Mouse (Mus musculus): Measurements from ENCODE around the gene Dlx2.
A peak's percentile ranks its signal among the peaks of the same experiment; 100 is the strongest.

Gene Dlx2

DNA sequence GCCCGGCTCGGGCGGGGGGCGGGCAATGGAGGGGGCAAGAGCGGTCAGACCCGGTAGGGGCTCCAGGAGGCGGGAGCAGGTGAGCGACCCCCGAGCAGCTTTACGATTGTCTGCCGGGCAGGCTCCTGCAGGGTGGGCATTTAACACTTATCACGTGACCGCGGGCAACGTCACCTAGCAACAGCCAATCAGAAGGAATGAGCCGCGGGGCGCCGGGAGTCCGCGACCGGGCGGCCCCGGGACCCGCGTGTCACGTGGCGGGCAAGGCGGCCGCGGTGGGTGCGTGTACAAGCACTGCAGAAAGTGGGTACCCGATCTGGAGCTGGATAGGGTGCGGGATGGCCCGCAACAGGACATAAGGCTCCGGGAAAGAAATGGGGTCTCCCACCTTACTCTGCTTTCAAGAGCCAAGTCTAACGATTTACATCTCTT, at the start of gene Dlx2:
Gene Dlx2, minus strand, starts transcription at position 115 of the 432 bp plus-strand sequence.
- DNase-seq (ENCODE audit: low spot score): no peak

DNA sequence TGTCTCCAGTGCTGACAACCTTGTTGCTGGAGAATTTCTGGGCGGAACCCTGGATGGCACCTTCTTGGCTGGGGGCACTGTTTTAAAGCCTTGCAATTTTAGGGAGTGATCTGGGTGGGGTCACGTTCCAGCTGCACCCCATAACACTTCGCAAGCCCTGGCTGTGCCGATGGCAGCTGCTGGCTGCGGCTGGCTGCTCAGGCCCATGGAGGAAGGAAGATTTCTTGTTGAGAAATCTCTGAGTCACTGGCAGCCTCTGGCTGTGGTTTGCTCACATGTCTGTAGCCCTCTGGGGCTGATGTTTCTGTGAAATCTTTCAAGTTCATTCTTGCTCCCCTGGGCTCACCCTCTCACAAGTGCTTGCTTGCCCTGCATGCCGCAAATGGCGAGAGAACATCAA, 47.9 kb upstream of the Dlx2 start:
- DNase-seq (ENCODE audit: low spot score): no peak

GRCm38 (mm10) chr2:71589114-71589513, 42.6 kb upstream of the Dlx2 start:
- DNase-seq (ENCODE audit: low spot score): no peak

DNA sequence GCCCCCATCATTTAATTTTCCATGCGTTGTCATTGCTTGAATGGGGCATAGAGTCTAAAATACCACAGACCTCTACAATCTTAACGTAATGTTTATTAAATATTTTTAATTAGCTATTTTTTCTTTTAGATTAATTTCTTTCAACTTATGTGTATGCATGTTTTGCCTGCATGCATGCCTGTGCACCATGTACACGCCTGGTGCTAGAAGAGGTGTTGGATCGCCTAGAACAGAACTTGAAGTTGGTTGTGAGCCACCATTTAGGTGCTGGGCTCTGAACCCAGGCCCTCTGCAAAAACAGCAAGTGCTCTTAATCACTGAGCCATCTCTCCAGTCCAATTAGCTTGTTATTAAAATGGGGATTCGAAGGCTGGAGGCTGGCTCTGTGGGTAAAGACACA, 34.9 kb upstream of the Dlx2 start:
- no peak for DNase-seq (ENCODE audit: low spot score)

DNA sequence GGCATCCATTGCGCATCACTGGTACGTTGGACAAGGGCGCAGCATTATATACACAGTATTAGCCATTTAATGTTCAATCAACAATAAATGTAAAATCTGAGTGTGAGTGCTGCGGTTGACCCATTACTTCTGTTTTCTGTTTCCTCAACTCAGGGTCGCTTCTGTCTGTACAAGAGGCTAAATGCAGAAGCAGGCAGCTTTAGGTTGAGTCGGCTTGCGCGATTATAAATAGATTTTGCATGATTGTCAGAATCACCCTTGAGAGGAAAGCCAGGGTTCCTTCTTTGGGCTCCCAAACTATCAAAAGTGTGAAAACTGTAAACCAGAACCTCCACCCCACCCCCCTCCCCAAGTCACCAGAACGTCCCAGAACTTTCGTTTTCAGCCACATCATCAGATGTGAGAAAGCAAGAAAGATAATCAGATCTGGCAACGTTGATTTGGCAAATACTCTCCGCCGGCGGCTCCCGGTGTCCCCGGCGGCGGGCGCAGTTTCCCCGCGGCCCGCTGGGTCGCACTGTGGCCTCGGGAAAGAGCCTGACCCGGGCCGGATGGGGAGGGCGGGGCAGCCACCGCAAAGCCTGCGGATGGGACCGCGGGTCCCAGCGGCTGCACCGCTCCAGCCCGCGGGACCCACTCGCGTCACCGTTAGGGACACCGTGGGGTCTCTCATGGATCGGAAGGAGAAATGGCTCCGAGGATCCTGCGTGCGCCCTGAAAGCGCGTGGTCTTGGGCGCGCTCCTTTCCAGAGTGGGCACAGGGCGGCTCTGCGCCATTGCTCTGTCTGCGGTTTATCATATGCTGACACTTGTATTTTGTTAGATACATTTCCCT, 34.3 kb upstream of the Dlx2 start:
- DNase-seq (ENCODE audit: low spot score): peak; percentile 60

DNA sequence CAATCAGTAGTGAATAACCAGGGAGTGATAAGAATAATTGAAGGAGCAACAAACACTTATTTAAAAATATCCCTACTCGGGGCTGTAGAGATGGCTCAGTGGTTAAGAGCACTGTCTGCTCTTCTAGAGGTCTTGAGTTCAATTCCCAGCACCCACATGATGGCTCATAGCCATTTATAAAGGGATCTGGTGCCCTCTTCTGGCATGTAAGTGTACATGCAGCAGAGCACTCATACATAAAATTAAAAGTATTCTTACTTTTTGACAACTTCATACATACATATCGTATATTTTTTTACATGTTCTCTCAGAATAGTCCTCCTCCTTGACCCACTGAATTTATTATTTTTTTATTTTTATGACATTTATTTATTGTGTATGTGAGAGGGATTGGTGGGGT, 30.5 kb upstream of the Dlx2 start:
- DNase-seq (ENCODE audit: low spot score): no peak

GRCm38 (mm10) chr2:71573736-71574135, 27.2 kb upstream of the Dlx2 start:
- DNase-seq (ENCODE audit: low spot score): no peak

- no peak for DNase-seq (ENCODE audit: low spot score)
These were observed 19.9 kb upstream of the Dlx2 start for GRCm38 (mm10) chr2:71566466-71566865.

DNA sequence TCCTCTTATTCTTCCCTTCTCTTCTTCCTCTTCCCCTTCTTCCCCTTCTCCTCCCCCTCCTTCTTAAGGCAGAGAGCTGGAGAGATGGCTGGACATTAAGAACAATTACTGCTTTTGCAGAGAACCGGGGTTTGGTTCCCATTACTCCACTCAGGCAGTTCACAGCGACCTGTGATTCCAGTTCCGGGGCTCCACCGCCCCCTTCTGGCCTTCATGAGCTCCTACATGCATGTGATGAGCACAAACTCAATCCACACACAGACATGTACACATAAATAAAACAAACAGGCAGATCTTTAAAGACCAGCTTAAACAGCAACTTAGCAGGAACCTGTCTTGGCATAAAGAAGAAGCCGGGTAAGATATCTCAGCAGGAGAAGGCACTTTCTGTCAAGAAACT, 9.5 kb upstream of the Dlx2 start:
- no peak for DNase-seq (ENCODE audit: low spot score)

- DNase-seq (ENCODE audit: low spot score): no peak
These were observed 5.2 kb upstream of the Dlx2 start for GRCm38 (mm10) chr2:71551704-71552103.

DNA sequence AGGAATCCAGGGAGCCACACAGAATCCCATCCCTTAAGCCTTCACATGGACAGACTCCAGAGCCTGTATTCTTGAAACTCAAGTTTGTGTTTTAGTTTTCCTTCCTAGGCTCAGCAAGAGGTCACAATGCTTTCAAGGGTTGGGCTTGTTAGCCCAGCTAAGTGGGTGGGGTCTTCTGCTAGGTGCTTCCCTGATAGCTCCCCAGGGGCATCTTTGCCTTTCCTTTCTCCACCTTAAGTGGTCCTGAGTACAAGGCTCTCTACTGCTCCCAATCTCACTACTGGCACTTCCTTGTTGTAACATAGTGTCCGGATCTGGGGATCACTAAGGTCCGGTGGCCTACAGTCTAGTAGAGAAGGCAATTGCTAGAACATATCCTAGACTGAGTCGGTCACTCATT, 3.8 kb upstream of the Dlx2 start:
- no peak for DNase-seq (ENCODE audit: low spot score)

DNA sequence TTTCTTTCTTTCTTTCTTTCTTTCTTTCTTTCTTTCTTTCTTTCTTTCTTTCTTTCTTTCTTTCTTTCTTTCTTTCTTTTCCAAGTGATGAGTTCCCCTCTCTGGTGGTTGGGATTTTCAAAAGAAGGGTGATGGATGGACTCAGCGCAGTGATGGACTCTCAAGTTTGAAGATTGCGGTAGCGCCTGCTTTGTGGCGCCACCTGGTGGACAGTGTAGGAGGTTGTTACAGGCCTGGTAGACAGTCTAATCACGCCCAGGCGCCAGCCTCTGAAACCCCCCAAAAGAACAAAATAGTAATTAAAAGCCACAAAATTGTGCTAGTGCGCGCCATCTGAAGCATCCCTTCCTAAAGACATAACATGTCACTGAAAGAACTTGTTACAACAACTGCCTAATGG, 1.3 kb upstream of the Dlx2 start:
- DNase-seq (ENCODE audit: low spot score): peak; percentile 62

- DNase-seq (ENCODE audit: low spot score): no peak
These were observed 493 bp downstream of the Dlx2 start for GRCm38 (mm10) chr2:71545882-71546639.

DNA sequence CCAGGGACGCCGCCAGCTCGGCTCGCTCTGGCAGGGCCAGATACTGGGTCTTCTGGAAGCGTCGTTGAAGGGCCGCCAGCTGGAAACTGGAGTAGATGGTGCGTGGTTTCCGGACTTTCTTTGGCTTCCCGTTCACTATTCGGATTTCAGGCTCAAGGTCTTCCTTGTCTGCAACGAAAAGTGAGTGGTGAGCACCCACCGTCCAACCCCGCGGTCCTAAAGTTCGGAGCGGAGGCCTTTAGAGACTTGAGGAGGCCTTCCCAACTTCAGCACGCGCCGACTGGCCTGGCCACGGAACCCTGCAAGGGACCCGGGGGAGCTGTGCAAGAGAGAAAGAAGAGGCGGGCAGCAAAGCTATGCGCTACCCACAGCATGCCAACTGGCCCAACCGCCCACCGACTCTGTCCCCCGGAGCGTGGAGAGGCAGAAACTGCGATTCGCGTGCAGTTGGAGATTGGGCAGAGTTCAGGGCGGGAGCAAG, 1.1 kb downstream of the Dlx2 start:
- no peak for DNase-seq (ENCODE audit: low spot score)

- no peak for DNase-seq (ENCODE audit: low spot score)
These were observed 1.9 kb downstream of the Dlx2 start for GRCm38 (mm10) chr2:71544391-71545285.

DNA sequence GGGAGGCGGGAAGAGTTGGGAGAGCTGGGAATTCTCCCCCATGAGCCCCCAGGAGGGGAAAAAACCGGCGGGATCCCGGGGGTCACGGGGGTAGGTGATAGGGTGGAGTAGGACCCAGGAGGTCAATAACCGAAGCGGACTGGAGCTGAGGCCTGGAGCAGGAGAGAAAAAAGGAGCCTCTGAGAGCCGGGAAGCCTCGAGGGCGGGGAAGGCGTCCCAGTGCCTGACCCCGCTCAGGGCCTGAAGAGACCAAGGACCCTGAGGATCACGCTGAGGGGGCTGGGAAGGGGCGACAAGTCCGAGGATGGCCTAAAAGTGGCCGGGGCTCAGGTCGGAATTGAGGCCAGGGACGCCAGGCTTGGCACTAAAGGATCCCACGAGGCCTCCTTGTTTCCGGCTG, 2.6 kb downstream of the Dlx2 start:
- no peak for DNase-seq (ENCODE audit: low spot score)

DNA sequence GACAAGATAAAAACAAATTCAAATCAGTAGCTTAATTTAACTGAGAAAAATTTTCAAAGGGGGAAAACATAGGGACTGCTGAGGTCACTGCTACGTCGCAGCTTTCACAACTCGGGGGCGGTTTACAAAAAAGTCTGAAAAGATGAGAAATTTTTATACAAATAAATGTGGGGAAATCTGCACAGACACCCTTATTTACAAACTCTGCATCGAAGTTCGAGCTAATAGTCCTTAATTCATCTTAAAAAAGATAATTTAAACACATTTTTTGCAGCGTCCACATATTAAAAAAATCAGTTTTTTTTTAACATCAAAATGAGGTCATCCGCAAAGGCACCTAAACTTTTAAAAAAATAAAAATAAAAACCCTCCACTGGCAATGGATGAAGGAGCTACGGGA, 3.0 kb downstream of the Dlx2 start:
- DNase-seq (ENCODE audit: low spot score): no peak

DNA sequence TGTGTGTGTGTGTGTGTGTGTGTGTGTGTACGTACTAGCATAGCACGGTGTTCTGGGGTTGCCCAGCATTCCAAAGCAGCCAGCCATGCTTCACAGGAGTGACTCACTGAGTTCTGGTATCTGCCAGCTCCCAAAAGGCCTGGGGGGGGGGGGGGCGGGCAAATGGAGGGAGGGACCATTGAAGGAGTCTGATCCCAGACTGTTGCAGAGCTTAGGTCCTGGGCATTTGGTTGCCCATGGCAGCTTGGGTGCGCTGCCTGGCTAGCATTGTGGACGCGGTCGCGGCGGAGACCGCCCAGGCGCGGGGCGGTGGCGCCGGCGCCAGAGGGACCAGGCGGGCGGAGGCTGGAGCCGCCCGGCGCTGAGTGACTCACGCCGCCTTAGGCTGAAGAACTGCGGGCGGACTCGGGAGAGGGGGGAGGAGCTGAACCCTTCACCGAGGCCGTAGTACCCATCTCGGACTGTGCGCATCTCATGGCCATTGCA, 3.7 kb downstream of the Dlx2 start:
- no peak for DNase-seq (ENCODE audit: low spot score)

GRCm38 (mm10) chr2:71542227-71542815, 4.2 kb downstream of the Dlx2 start:
- no peak for DNase-seq (ENCODE audit: low spot score)

GRCm38 (mm10) chr2:71541418-71542226, 4.9 kb downstream of the Dlx2 start:
- DNase-seq (ENCODE audit: low spot score): no peak
